Mouse (Mus musculus): ENCODE data around the gene Grin2b. TPM values are rescaled to one million over a fixed set of nuclear protein-coding genes. Genes with fewer than 3 reads are reported as not detected.
"Not testable (repeated sequence)": the region's sequence is repeated elsewhere in the genome, so short reads cannot be mapped to it uniquely, and the experiment has no call there.

Grin2b gene
- total and polyA plus RNA-seq, 3 experiments = not detected

- in situ Hi-C loops (cut with MboI; ENCODE audit: low pct_ligation_motif_present, low pct_unique_long_range_greater_than_20kb, low sequenced_read_pairs) = no loop called here
- dilution Hi-C loops (cut with MboI; ENCODE audit: extremely low pct_ligation_motif_present, extremely low pct_unique_long_range_greater_than_20kb, low sequenced_read_pairs) = no loop called here
- Histone ChIP-seq H3K4me2 (ENCODE audit: insufficient read depth, low read depth, poor library complexity, severe bottlenecking) (no peak overlapping the region), H3K27ac (ENCODE audit: insufficient read depth, low read depth) (no peak overlapping the region), H3K27me3 (replicated peaks) (no peaks in the 10 kb centered on the region), H3K4me3 (replicated peaks in 1 of 3; ENCODE audit: low read depth in 2 of 3, low read length in 2 of 3, poor library complexity in 1 of 3) (no peak overlapping the region), H3K79me2 (replicated peaks; ENCODE audit: control insufficient read depth, extremely low read depth, insufficient read depth, poor library complexity, severe bottlenecking) (no peaks in the 10 kb centered on the region), H3K9ac (ENCODE audit: insufficient read depth, low read depth) (no peak overlapping the region), H3K36me3 (replicated peaks in 1 of 2; ENCODE audit: control insufficient read depth in 1 of 2, insufficient read depth in 1 of 2, low read length in 1 of 2) (no peaks in the 10 kb centered on the region), H3K9me3 (replicated peaks; ENCODE audit: low read length) (peaks cover 79% of the 10 kb centered on the region), H3K4me1 (ENCODE audit: control insufficient read depth in 1 of 2, insufficient read depth in 2 of 2) (no peaks in the 10 kb centered on the region)
- no peak for TF ChIP-seq MAX (IDR thresholded peaks at IDR 0.05; ENCODE audit: low read length)
- no peak for TF ChIP-seq MAFK (IDR thresholded peaks at IDR 0.05; ENCODE audit: insufficient replicate concordance, low read length)
- TF ChIP-seq RCOR1 (conservative IDR thresholded peaks at IDR 0.05; ENCODE audit: low read depth, low read length) = no peak
- no peak for TF ChIP-seq NRF1 (IDR thresholded peaks at IDR 0.05; ENCODE audit: low read depth, low read length)
- no peak for TF ChIP-seq USF2 (conservative IDR thresholded peaks at IDR 0.05; ENCODE audit: low read depth, low read length)
- no peak for TF ChIP-seq ZKSCAN1 (IDR thresholded peaks at IDR 0.05; ENCODE audit: borderline replicate concordance, low read depth, low read length)
- no peak for TF ChIP-seq ELF1 (IDR thresholded peaks at IDR 0.05; ENCODE audit: low read depth, low read length)
- TF ChIP-seq MAZ (IDR thresholded peaks at IDR 0.05; ENCODE audit: low read depth, low read length) = no peak
- no peak for DNase-seq (ENCODE audit: extremely low read depth)
These were observed 485.4 kb downstream of the Grin2b start for GRCm38 (mm10) chr6:135687926-135688325.

GRCm38 (mm10) chr6:135684206-135684605 is 489.1 kb downstream of the Grin2b start:
- H3K4me1 ChIP-seq (ENCODE audit: control insufficient read depth in 1 of 2, insufficient read depth in 2 of 2) = no peaks in the 10 kb centered on the region

GRCm38 (mm10) chr6:135681423-135681822 is 491.9 kb downstream of the Grin2b start:
- peaks cover 68% of the 10 kb centered on the region for H3K9me3 ChIP-seq (replicated peaks; ENCODE audit: low read length)
- H3K27ac ChIP-seq (ENCODE audit: insufficient read depth, low read depth); H3K79me2 ChIP-seq (replicated peaks; ENCODE audit: control insufficient read depth, extremely low read depth, insufficient read depth, poor library complexity, severe bottlenecking); H3K4me1 ChIP-seq (ENCODE audit: control insufficient read depth in 1 of 2, insufficient read depth in 2 of 2); H3K27me3 ChIP-seq (replicated peaks); H3K4me3 ChIP-seq (replicated peaks in 1 of 3; ENCODE audit: low read depth in 2 of 3, low read length in 2 of 3, poor library complexity in 1 of 3); H3K9ac ChIP-seq (ENCODE audit: insufficient read depth, low read depth); in situ Hi-C loops (cut with MboI; ENCODE audit: low pct_ligation_motif_present, low pct_unique_long_range_greater_than_20kb, low sequenced_read_pairs); DNase-seq (ENCODE audit: extremely low read depth); H3K36me3 ChIP-seq (replicated peaks in 1 of 2; ENCODE audit: control insufficient read depth in 1 of 2, insufficient read depth in 1 of 2, low read length in 1 of 2); H3K4me2 ChIP-seq (ENCODE audit: insufficient read depth, low read depth, poor library complexity, severe bottlenecking); dilution Hi-C loops (cut with MboI; ENCODE audit: extremely low pct_ligation_motif_present, extremely low pct_unique_long_range_greater_than_20kb, low sequenced_read_pairs): not testable (repeated sequence)

More at GRCm38 (mm10) chr6:135684206-135684605, 489.1 kb downstream of the Grin2b start:
- no peak overlapping the region for H3K9ac ChIP-seq (ENCODE audit: insufficient read depth, low read depth)
- TF ChIP-seq CTCF (conservative IDR thresholded peaks at IDR 0.05 in 1 of 2, IDR thresholded peaks at IDR 0.05 in 1 of 2; ENCODE audit: low read depth in 2 of 2, low read length in 2 of 2) = no peak
- TF ChIP-seq UBTF (IDR thresholded peaks at IDR 0.05; ENCODE audit: low read depth, low read length) = no peak
- TF ChIP-seq ETS1 (conservative IDR thresholded peaks at IDR 0.05; ENCODE audit: low read depth, low read length) = no peak
- TF ChIP-seq ZKSCAN1 (IDR thresholded peaks at IDR 0.05; ENCODE audit: borderline replicate concordance, low read depth, low read length) = no peak
- TF ChIP-seq ZMIZ1 (IDR thresholded peaks at IDR 0.05; ENCODE audit: low read depth, low read length) = no peak
- no peak for TF ChIP-seq HCFC1 (IDR thresholded peaks at IDR 0.05; ENCODE audit: low read depth, low read length)
- TF ChIP-seq CHD2 (IDR thresholded peaks at IDR 0.05; ENCODE audit: low read length) = no peak
- no peak for TF ChIP-seq TCF12 (IDR thresholded peaks at IDR 0.05; ENCODE audit: low read depth, low read length)
- TF ChIP-seq IRF4 (IDR thresholded peaks at IDR 0.05; ENCODE audit: low read depth, low read length) = no peak
- H3K36me3 ChIP-seq (replicated peaks in 1 of 2; ENCODE audit: control insufficient read depth in 1 of 2, insufficient read depth in 1 of 2, low read length in 1 of 2) = no peaks in the 10 kb centered on the region
- dilution Hi-C loops (cut with MboI; ENCODE audit: extremely low pct_ligation_motif_present, extremely low pct_unique_long_range_greater_than_20kb, low sequenced_read_pairs) = no loop called here
- no peaks in the 10 kb centered on the region for H3K27me3 ChIP-seq (replicated peaks)
- no peak for DNase-seq (ENCODE audit: extremely low read depth)
- no peak overlapping the region for H3K27ac ChIP-seq (ENCODE audit: insufficient read depth, low read depth)
- H3K79me2 ChIP-seq (replicated peaks; ENCODE audit: control insufficient read depth, extremely low read depth, insufficient read depth, poor library complexity, severe bottlenecking) = no peaks in the 10 kb centered on the region
- H3K4me2 ChIP-seq (ENCODE audit: insufficient read depth, low read depth, poor library complexity, severe bottlenecking) = no peak overlapping the region
- in situ Hi-C loops (cut with MboI; ENCODE audit: low pct_ligation_motif_present, low pct_unique_long_range_greater_than_20kb, low sequenced_read_pairs) = no loop called here
- H3K9me3 ChIP-seq (replicated peaks; ENCODE audit: low read length) = peaks cover 75% of the 10 kb centered on the region
- H3K4me3 ChIP-seq (replicated peaks in 1 of 3; ENCODE audit: low read depth in 2 of 3, low read length in 2 of 3, poor library complexity in 1 of 3) = no peak overlapping the region
